Mouse (Mus musculus) liver, postnatal 0 days (tissue): ENCODE measurements around the gene Tmem63c.

Source experiments
- CTCF ChIP-seq: sonication (generic); IDR thresholded peaks from 2 replicates; pipeline ENCODE4 v1.5.1; 2016; ENCODE audit warnings: antibody characterized with exemption, low read depth
- EP300 ChIP-seq: IDR thresholded peaks from 2 replicates; pipeline ENCODE4 v1.6.1; 2016; ENCODE audit warnings: antibody characterized with exemption, low read depth, mild to moderate bottlenecking

- no peak for TF ChIP-seq CTCF
- no peak for TF ChIP-seq EP300
Observed at GRCm38 (mm10) chr12:87040857-87041256, 19.7 kb downstream of the Tmem63c start.
